Mouse (Mus musculus): ENCODE data around the gene Cgrrf1. TPM values are rescaled to one million over a fixed set of nuclear protein-coding genes. Genes with fewer than 3 reads are reported as not detected.

The Cgrrf1 gene
- total RNA-seq, 1 experiment from 2014 or later: 44.9 TPM

DNA sequence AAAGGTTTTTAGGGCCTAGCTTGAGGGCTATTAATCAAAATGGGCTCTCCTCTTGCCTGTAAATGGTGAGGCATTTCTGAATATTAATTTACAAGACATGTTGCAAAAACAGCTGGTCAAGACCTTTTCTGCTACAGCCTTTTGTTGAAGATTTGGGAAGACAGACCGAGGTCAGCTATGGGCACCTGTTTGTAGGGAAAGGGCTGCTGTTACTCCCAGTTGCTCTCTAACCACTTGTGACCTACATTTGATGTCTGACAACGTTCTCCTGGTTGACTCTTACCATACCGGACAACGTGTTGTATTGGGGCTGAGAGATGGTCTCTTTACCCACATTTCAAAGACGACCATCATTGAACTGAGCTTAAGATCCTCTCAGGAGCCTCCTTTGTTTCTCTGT is 66.0 kb downstream of the Cgrrf1 start:
- no peak for DNase-seq

DNA sequence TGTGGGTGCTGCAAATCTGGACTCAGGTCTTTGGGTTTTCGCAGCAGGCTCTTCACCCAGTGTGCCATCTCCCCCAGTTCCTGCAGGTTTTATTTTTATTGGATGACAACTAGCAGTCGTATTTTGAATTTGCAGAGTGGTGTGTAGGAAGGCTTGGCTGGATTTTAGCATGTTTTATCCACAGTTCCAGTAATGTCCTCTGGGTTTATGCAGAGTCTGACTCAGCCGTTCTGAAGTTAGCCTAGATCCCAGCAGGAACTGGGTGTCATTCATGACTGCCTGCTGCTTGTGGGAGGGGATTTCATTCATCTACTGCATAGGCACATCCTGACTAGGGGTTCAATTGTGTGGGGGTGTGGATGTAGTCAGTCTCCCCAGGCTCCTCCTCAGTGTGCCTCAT is 66.7 kb downstream of the Cgrrf1 start:
- no peak for DNase-seq

DNA sequence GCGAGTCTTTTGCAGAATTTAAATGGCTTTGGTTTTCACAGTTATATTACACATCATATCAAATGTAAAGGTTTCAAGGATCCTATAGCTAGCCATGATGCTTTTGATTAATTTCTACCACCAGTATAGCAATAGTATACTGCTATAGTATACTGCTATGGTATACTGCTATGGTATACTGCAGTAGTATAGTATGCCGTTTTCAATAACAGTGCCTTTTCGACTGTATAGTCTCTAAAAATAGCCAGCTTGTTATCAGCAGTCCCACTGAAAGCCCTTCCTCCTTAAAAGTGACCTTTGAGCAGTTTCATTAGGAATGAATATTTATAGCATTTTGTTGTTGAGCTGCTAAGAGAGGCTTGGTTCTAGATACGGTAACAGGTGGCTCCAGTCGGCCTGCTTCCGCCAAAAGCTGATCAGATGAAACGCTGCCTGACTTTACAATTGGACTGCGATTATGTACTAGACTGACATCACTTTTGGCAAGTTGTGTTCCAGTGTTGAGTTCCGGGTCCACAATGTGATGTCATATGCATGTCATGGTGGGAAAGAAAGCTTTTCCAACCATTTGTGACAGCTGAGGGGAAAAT is 70.7 kb downstream of the Cgrrf1 start:
- no peak for DNase-seq

Other genes with a start within 250 kb of the Cgrrf1 start
- 4.1 and 5.6 TPM in 2 replicates for gene Cdkn3, start 71.6 kb upstream of the Cgrrf1 start, total RNA-seq (2021)
- 103 and 108 TPM in 2 replicates for gene Cnih1, start 43.7 kb upstream of the Cgrrf1 start, total RNA-seq (2021)
- 99.8 and 120 TPM in 2 replicates for gene Gmfb, start 9.9 kb upstream of the Cgrrf1 start, total RNA-seq (2021)
- gene Samd4, start 50.7 kb downstream of the Cgrrf1 start, total RNA-seq (2021): 20.4 and 31.0 TPM in 2 replicates